ENCODE assay signal across 18 mouse cellular contexts in the genomic region with DNA sequence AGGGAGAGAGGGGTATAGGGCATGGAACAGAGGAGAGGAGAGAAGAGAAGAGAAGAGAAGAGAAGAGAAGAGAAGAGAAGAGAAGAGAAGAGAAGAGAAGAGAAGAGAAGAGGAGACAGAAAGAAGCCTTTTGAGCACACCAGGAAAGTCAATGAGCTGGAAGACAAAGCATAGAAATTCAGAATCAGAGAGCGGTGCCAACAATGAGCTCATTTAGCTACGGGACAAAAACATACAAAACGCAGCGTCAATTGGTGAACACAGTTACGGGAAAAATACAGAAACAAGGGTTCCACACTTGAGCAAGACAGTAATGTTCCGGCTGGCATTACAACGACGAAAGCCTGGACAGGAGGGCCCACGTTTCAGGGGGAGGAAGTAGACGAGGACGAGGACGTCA.
"Had no signal": no experiment of that assay in that cellular context is flagged by ENCODE, and none has a peak within 500 bp of the region (broad histone marks: within the 10 kb centered on the region; RNA-seq: fewer than 3 reads in every experiment).

No protein-coding gene starts in this region.

- DNase-seq: lung, embryonic 14.5 days; lung, postnatal 10 days; lung, postnatal 4 days; midbrain, embryonic 14.5 days; retina, postnatal 1 day; right cerebral cortex, adult 18-20 months; right cerebral cortex, postnatal 25 days; right cerebral cortex, postnatal 4 days; spleen, adult 18-20 months; thymus, adult 18-20 months; thymus, postnatal 14 days; thymus, postnatal 36 days had no signal

- H3K4me2 ChIP-seq: lung, embryonic 14.5 days; midbrain, embryonic 12.5 days; neural tube, embryonic 13.5 days; neural tube, embryonic 15.5 days had no signal

- ATAC-seq: midbrain, embryonic 16.5 days had no signal

- H3K9me3 ChIP-seq: midbrain, embryonic 10.5 days; midbrain, embryonic 12.5 days; neural tube, embryonic 13.5 days; neural tube, embryonic 15.5 days had no signal

- H3K27ac ChIP-seq: midbrain, embryonic 10.5 days; midbrain, embryonic 12.5 days; neural tube, embryonic 13.5 days; neural tube, embryonic 15.5 days had no signal

- H3K4me3 ChIP-seq: midbrain, embryonic 10.5 days; midbrain, embryonic 12.5 days; myocyte; neural tube, embryonic 13.5 days; neural tube, embryonic 15.5 days had no signal

- H3K9ac ChIP-seq: lung, embryonic 14.5 days; midbrain, embryonic 12.5 days; neural tube, embryonic 13.5 days; neural tube, embryonic 15.5 days had no signal

- H3K36me3 ChIP-seq: midbrain, embryonic 10.5 days had no signal

- H3K4me1 ChIP-seq: midbrain, embryonic 10.5 days; midbrain, embryonic 12.5 days; neural tube, embryonic 13.5 days; neural tube, embryonic 15.5 days had no signal
